Mouse (Mus musculus): ENCODE measurements around the gene Rhobtb1.

GRCm38 (mm10) chr10:69193721-69194120, 42.5 kb downstream of the Rhobtb1 start:
- TF ChIP-seq CTCF (IDR thresholded peaks at IDR 0.05; ENCODE audit: extremely low read depth, insufficient read depth, low read length): no peak
- no peak for TF ChIP-seq POLR2A (IDR thresholded peaks at IDR 0.05; ENCODE audit: extremely low read depth, insufficient read depth, low read length)

Measured in cortical plate, adult 2 months (tissue).